Mouse (Mus musculus): ENCODE results near the gene Pacs2.

DNA sequence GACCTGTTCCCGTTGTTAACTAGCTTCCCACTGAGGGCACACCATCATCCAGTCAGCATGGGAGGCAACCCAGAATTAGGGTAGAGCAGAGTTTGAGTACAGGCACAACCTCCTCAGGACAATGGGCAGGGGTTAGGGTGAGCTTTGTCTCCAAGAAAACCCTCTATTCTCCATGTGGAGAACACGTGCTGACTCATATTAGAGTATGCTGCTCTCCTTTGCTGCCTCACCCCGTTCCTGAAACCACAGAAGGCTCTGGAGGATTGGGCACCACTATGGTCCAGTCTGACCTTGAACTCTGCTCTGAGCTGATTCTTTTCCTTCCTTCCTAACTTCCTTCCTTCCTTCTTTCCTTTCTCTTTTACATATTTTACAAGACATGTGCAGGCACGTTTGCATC, 24.1 kb downstream of the Pacs2 start:
- TF ChIP-seq POLR2A (IDR thresholded peaks at IDR 0.05; ENCODE audit: insufficient read length, low read depth) (no peak), MYOG (IDR thresholded peaks at IDR 0.05; ENCODE audit: control insufficient read depth in 1 of 3, insufficient read depth in 1 of 3, insufficient read length in 2 of 3, low read depth in 2 of 3) (no peak), USF1 (IDR thresholded peaks at IDR 0.05; ENCODE audit: low read depth) (peak; percentile 62), CEBPB (IDR thresholded peaks at IDR 0.05; ENCODE audit: insufficient read depth, poor library complexity, severe bottlenecking) (no peak), MAX (IDR thresholded peaks at IDR 0.05; ENCODE audit: low read depth) (peak; percentile 63), E2F4 (IDR thresholded peaks at IDR 0.05; ENCODE audit: insufficient read depth) (no peak), TCF3 (IDR thresholded peaks at IDR 0.05; ENCODE audit: insufficient read length, low read depth) (no peak), MYOD1 (IDR thresholded peaks at IDR 0.05; ENCODE audit: control insufficient read depth in 1 of 3, insufficient read length in 2 of 3, low read depth in 2 of 3) (no peak), TCF12 (IDR thresholded peaks at IDR 0.05; ENCODE audit: insufficient read depth, poor library complexity, severe bottlenecking) (no peak), REST (IDR thresholded peaks at IDR 0.05; ENCODE audit: insufficient read depth, insufficient read length) (no peak), POLR2AphosphoS2 (IDR thresholded peaks at IDR 0.05; ENCODE audit: insufficient read length, low read depth) (no peak)
